Mouse (Mus musculus): ENCODE data around the gene Olfr457. TPM values are rescaled to one million over a fixed set of nuclear protein-coding genes. Genes with fewer than 3 reads are reported as not detected.
"Not testable (repeated sequence)": the region's sequence is repeated elsewhere in the genome, so short reads cannot be mapped to it uniquely, and the experiment has no call there.

Olfr457 gene
- not detected for total RNA-seq (2021)
- long read RNA-seq, experiment 1: 0 reads
- long read RNA-seq, experiment 2: 0 reads

GRCm38 (mm10) chr6:42476235-42476634, at the start of gene Olfr457:
TSS of gene Olfr457 (minus strand) at chr6:42476335.
- intact Hi-C loops (cut with DNase I): no loop called here
- no peak within 1 kb of the TSS for H3K4me3 ChIP-seq
- no peak within 1 kb of the TSS for H3K27ac ChIP-seq
- no peak for DNase-seq
- no peak for TF ChIP-seq CTCF (IDR thresholded peaks at IDR 0.05)

DNA sequence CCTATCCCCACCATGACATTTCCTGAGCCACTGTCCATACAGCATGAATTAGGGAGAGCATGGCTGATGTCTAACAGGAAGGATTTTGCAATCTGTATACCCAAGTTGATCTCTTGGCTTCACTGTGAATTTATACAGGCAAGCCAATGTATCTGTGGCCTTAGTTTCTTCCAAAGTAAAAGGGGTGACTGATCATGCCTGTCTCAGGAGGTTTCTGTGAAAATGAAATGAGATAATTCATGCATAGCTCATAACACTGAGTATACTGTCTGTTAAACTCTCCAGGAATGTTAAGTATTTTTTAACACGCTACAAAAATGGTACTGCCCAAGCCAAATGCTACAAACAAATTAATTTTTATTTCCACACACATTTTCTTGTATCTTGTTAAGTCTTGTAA, 37.3 kb upstream of the Olfr457 start:
- DNase-seq: no peak
- no peak for TF ChIP-seq CTCF (IDR thresholded peaks at IDR 0.05)
- H3K4me3 ChIP-seq: no peak overlapping the region
- intact Hi-C loops (cut with DNase I): no loop called here
- no peak overlapping the region for H3K27ac ChIP-seq

DNA sequence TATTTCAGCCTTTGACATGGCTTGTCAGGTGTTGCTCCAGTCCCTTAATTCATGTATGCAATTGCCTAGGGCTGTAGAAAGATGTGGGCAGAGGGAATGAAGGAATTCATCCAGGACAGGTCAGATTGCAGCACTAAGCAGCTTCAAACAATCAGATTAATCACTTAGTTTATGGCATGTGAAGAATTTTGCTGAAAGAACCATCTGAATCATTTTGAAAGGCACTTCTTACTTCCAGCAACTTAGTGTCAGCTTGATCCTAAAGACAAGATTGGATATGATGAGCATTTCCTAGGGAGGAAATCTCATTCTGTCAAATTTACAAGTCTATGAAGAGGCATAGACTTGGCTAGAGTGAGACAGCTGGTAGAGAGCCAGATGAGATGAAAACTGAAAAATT, 33.2 kb upstream of the Olfr457 start:
- no peak overlapping the region for H3K27ac ChIP-seq
- no peak for TF ChIP-seq CTCF (IDR thresholded peaks at IDR 0.05)
- no peak for DNase-seq
- intact Hi-C loops (cut with DNase I): no loop called here
- H3K4me3 ChIP-seq: no peak overlapping the region

GRCm38 (mm10) chr6:42503478-42503877, 27.3 kb upstream of the Olfr457 start:
- TF ChIP-seq CTCF (IDR thresholded peaks at IDR 0.05): no peak
- H3K27ac ChIP-seq: no peak overlapping the region
- no peak for DNase-seq
- no peak overlapping the region for H3K4me3 ChIP-seq
- intact Hi-C loops (cut with DNase I): no loop called here

DNA sequence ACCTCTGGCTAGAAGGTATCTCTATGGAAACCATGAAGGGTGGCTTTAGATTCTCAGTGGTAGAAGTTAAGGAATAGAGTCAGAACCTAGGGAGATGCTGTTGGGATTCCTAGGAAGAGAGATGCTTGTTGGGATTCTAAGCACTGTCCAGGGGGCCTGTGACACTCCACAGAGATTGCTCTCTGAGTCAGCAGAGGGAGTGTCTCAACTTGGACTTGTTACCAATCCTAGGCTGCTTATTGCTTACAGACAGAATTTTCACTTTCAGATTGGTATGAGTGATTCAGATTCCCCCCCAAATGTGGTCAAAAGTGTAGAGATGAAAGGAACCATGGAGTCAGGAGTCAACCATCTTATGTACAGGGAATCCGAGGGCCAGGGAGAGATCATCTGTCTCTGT, 13.6 kb upstream of the Olfr457 start:
- no peak overlapping the region for H3K27ac ChIP-seq
- intact Hi-C loops (cut with DNase I): no loop called here
- TF ChIP-seq CTCF (IDR thresholded peaks at IDR 0.05): no peak

GRCm38 (mm10) chr6:42487114-42487513, 11.0 kb upstream of the Olfr457 start, which contains the start of gene Olfr456:
TSS of gene Olfr456 (minus strand) at chr6:42487214.
- no peak for TF ChIP-seq CTCF (IDR thresholded peaks at IDR 0.05)
- DNase-seq: no peak
- intact Hi-C loops (cut with DNase I): no loop called here

More for the DNA sequence above, 13.6 kb upstream of the Olfr457 start:
- DNase-seq: no peak
- no peak overlapping the region for H3K4me3 ChIP-seq

GRCm38 (mm10) chr6:42484633-42485032, 8.5 kb upstream of the Olfr457 start:
- intact Hi-C loops (cut with DNase I): no loop called here
- DNase-seq: no peak
- Histone ChIP-seq H3K27ac (no peak overlapping the region), H3K4me3 (no peak overlapping the region)
- TF ChIP-seq CTCF (IDR thresholded peaks at IDR 0.05): no peak

More at GRCm38 (mm10) chr6:42487114-42487513, 11.0 kb upstream of the Olfr457 start, which contains the start of gene Olfr456:
- Histone ChIP-seq H3K4me3 (no peak within 1 kb of the TSS), H3K27ac (no peak within 1 kb of the TSS)

DNA sequence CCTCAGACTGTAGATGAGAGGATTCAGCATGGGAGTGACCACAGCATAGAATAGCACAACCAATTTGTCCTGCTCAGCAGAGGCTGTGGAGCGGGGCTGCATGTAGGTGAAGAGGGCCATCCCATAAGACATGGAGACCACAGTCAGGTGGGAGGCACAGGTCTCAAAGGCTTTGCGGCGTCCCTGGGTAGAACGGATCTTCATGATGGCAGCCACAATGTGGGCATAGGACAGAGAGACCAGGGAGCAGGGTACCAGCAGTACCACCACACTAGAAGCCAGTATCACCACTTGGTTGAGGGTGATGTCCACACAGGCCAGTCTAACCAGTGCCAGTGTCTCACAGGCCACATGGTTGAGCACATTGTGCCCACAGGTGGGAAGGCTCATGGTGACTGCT, 4.8 kb downstream of the Olfr457 start:
- DNase-seq; intact Hi-C loops (cut with DNase I); H3K4me3 ChIP-seq; H3K27ac ChIP-seq: not testable (repeated sequence)

DNA sequence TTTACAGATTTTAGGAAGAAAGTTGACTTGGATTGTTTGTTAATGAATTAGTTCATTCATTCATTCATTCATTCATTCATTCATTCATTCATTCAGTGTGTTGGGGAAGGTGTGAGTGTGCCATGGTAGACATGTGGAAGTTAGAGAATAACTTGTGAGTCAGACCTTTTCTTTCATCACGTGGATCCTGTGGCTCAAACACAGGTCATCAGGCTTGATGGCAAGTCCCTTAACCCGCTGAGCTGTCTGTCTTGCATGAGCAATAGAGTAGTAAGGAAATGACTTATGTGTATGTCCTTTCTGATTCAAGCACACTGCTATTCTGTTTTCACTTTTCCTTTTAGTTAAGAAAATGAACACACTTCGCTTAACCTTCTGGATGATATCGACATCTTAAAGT, 5.6 kb downstream of the Olfr457 start:
- no peak for DNase-seq
- TF ChIP-seq CTCF (IDR thresholded peaks at IDR 0.05): no peak
- Histone ChIP-seq H3K27ac (no peak overlapping the region), H3K4me3 (no peak overlapping the region)
- intact Hi-C loops (cut with DNase I): no loop called here

DNA sequence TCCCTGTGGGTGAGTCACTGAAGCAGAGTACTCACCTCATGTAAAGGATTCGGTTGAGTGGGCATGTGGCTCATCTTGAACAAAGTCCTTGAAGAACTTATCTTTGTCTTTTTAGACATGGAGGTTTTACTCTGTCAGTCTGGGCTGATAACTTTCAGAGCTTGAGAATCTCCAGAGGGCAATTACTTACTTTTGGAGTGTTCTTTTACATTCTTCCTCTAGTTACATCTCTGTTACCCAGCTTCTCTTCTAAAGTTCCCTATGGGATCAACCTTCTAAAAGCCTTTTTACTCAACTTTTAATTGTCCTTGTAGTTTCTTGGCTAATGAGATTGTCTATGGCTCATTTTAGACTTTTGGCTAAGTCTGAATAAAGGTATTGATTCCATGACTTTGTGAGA, 11.0 kb downstream of the Olfr457 start, which contains the start of gene Olfr458:
TSS of gene Olfr458 (minus strand) at position 101 of the 400 bp plus-strand sequence.
- DNase-seq: no peak
- Histone ChIP-seq H3K4me3 (no peak within 1 kb of the TSS), H3K27ac (no peak within 1 kb of the TSS)
- intact Hi-C loops (cut with DNase I): no loop called here
- no peak for TF ChIP-seq CTCF (IDR thresholded peaks at IDR 0.05)

- Histone ChIP-seq H3K27ac (no peak overlapping the region), H3K4me3 (no peak overlapping the region)
- no peak for TF ChIP-seq CTCF (IDR thresholded peaks at IDR 0.05)
- no peak for DNase-seq
- intact Hi-C loops (cut with DNase I): no loop called here
Observed at GRCm38 (mm10) chr6:42447381-42447780, 28.8 kb downstream of the Olfr457 start.

GRCm38 (mm10) chr6:42444491-42444890, 31.6 kb downstream of the Olfr457 start:
- no peak for TF ChIP-seq CTCF (IDR thresholded peaks at IDR 0.05)
- intact Hi-C loops (cut with DNase I): no loop called here

DNA sequence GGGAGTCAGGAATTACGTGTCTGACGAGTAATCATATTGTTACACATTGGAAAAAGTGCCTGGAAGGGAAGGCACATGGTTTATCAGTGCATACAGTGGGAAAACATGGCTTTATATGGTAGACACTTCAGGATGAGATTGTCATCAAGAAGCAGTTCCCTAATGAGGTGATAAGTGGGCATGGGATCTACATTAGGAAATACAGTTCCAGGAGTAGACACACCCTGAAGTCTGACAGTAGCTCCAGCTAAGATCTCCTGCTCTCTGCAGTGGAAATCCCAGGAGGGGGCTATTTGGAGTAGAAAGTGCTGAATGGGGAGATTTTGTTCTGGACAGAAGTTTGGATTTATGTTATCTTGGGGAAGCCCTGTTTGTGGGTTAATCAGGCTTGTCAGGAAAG, 34.7 kb downstream of the Olfr457 start:
- no peak overlapping the region for H3K4me3 ChIP-seq
- no peak for DNase-seq
- no peak overlapping the region for H3K27ac ChIP-seq
- intact Hi-C loops (cut with DNase I): no loop called here
- no peak for TF ChIP-seq CTCF (IDR thresholded peaks at IDR 0.05)

More at GRCm38 (mm10) chr6:42444491-42444890, 31.6 kb downstream of the Olfr457 start:
- Histone ChIP-seq H3K27ac (0 out of 2 replicates have a peak overlapping the region, but pooled peaks have one; percentile 31), H3K4me3 (no peak overlapping the region)
- no peak for DNase-seq

- TF ChIP-seq CTCF (IDR thresholded peaks at IDR 0.05): no peak
- intact Hi-C loops (cut with DNase I): no loop called here
- no peak for DNase-seq
- H3K27ac ChIP-seq: no peak overlapping the region
- no peak overlapping the region for H3K4me3 ChIP-seq
Observed at GRCm38 (mm10) chr6:42435490-42435889, 40.6 kb downstream of the Olfr457 start.
